Mouse (Mus musculus) cortical plate, adult 2 months (tissue): ENCODE data around the gene Grid2.

Experiments used
- CTCF ChIP-seq: fragments of 200-500 bp; IDR thresholded peaks from 2 replicates; pipeline ENCODE4 v1.5.1; 2011; ENCODE audit warnings: mild to moderate bottlenecking, control low read depth, low read length; ENCODE audit not compliant: insufficient read depth; ENCODE audit errors: extremely low read depth
- POLR2A ChIP-seq: fragments of 200-500 bp; IDR thresholded peaks from 2 replicates; pipeline ENCODE4 v1.6.1; 2011; ENCODE audit warnings: mild to moderate bottlenecking, low read length, control low read depth; ENCODE audit not compliant: insufficient read depth; ENCODE audit errors: extremely low read depth

- TF ChIP-seq CTCF (no peak), POLR2A (no peak)
Measured at GRCm38 (mm10) chr6:63733740-63734139, 478.1 kb downstream of the Grid2 start.
